In genomic region chr11:98360866-98361521, GRCm38 (mm10) we compare ENCODE assay signal across 8 mouse cellular contexts. TPM values are rescaled to one million over a fixed set of nuclear protein-coding genes. Genes with fewer than 3 reads are reported as not detected.
DNase-seq lines count a peak whose midpoint lies in the region; ATAC-seq and TF ChIP-seq lines count a peak whose summit lies in the region.

No protein-coding gene starts in this region.

- WGBS in embryonic facial prominence, embryonic 13.5 days, result 38% methylated on average over 9 of the region's 9 CpGs
- WGBS in limb, embryonic 10.5 days, result 72% methylated on average over 9 of the region's 9 CpGs
- WGBS in neural tube, embryonic 14.5 days, result 24% methylated on average over 9 of the region's 9 CpGs

- H3K27ac ChIP-seq in left cerebral cortex, adult 2 months, result peak overlapping the region; percentile 70
- H3K27ac ChIP-seq in embryonic facial prominence, embryonic 13.5 days, result no peak overlapping the region
- H3K27ac ChIP-seq in limb, embryonic 10.5 days, result peak overlapping the region; percentile 10; the same call in 1 of the 2 replicates
- peak overlapping the region; percentile 71 for H3K27ac ChIP-seq in neural tube, embryonic 14.5 days (ENCODE audit: low read depth, low read length)

- intact Hi-C loops in left cerebral cortex, adult 2 months (cut with DNase I), result no loop called here

- DNase-seq in left cerebral cortex, adult 2 months (ENCODE audit: extremely low spot score in 1 of 2, low spot score in 2 of 2), result no peak
- no peak for DNase-seq in left cerebral cortex, adult 11 months (ENCODE audit: low spot score)
- DNase-seq in limb, embryonic 10.5 days (ENCODE audit: low spot score), result no peak
- DNase-seq in urinary bladder, postnatal 36 days (ENCODE audit: low spot score in 2 of 2), result no peak
- DNase-seq in cerebellum, postnatal 14 days, result no peak
- no peak for DNase-seq in layer of hippocampus, postnatal 14 days (ENCODE audit: low spot score in 2 of 2)

- H3K9ac ChIP-seq in embryonic facial prominence, embryonic 13.5 days, result peak overlapping the region; percentile 28; the same call in 1 of the 2 replicates
- H3K9ac ChIP-seq in neural tube, embryonic 14.5 days (replicated peaks; ENCODE audit: low read depth, low read length), result 0 out of 2 replicates have a peak overlapping the region, but pooled peaks have one; percentile 21

- H3K4me1 ChIP-seq in embryonic facial prominence, embryonic 13.5 days, result peaks cover 40% of the 10 kb centered on the region
- H3K4me1 ChIP-seq in limb, embryonic 10.5 days, result peaks cover 40% of the 10 kb centered on the region
- H3K4me1 ChIP-seq in neural tube, embryonic 14.5 days (ENCODE audit: control insufficient read depth, insufficient read depth, low read length), result peaks cover 26% of the 10 kb centered on the region

- no peaks in the 10 kb centered on the region; the same call in 1 of the 2 replicates for H3K27me3 ChIP-seq in embryonic facial prominence, embryonic 13.5 days
- peaks cover 8% of the 10 kb centered on the region; the same call in 1 of the 2 replicates for H3K27me3 ChIP-seq in limb, embryonic 10.5 days (ENCODE audit: low read depth, poor library complexity, severe bottlenecking)
- no peaks in the 10 kb centered on the region for H3K27me3 ChIP-seq in neural tube, embryonic 14.5 days (ENCODE audit: control insufficient read depth, insufficient read depth, low read length)

- H3K9me3 ChIP-seq in embryonic facial prominence, embryonic 13.5 days, result no peaks in the 10 kb centered on the region
- H3K9me3 ChIP-seq in limb, embryonic 10.5 days (replicated peaks), result no peaks in the 10 kb centered on the region
- H3K9me3 ChIP-seq in neural tube, embryonic 14.5 days (ENCODE audit: control insufficient read depth, low read length), result no peaks in the 10 kb centered on the region

- no peak overlapping the region for H3K4me2 ChIP-seq in embryonic facial prominence, embryonic 13.5 days
- peak overlapping the region; percentile 4; the same call in 1 of the 2 replicates for H3K4me2 ChIP-seq in neural tube, embryonic 14.5 days (ENCODE audit: low read depth, low read length)

- ATAC-seq in embryonic facial prominence, embryonic 13.5 days (ENCODE audit: insufficient number of reproducible peaks, insufficient read depth, low FRiP score, low TSS enrichment, low read depth), result no peak
- ATAC-seq in neural tube, embryonic 14.5 days (ENCODE audit: low read depth), result no peak

- no peak for TF ChIP-seq CTCF in left cerebral cortex, adult 2 months (IDR thresholded peaks at IDR 0.05)

- no peak overlapping the region for H3K4me3 ChIP-seq in left cerebral cortex, adult 2 months
- no peak overlapping the region for H3K4me3 ChIP-seq in embryonic facial prominence, embryonic 13.5 days
- no peak overlapping the region for H3K4me3 ChIP-seq in limb, embryonic 10.5 days
- no peak overlapping the region for H3K4me3 ChIP-seq in neural tube, embryonic 14.5 days (ENCODE audit: low read depth, low read length)

- no peaks in the 10 kb centered on the region for H3K36me3 ChIP-seq in embryonic facial prominence, embryonic 13.5 days
- peaks cover 8% of the 10 kb centered on the region; the same call in 1 of the 2 replicates for H3K36me3 ChIP-seq in limb, embryonic 10.5 days
- no peaks in the 10 kb centered on the region for H3K36me3 ChIP-seq in neural tube, embryonic 14.5 days (ENCODE audit: control insufficient read depth, insufficient read depth, low read length)

RNA-seq across cellular contexts. Expression of gene Stard3, which starts 2.8 kb away (rescaled TPM):
- 10 to 100 TPM; 35.7 to 42.4 TPM for total RNA-seq in left cerebral cortex, adult 2 months (2021)
- polyA plus RNA-seq in embryonic facial prominence, embryonic 13.5 days (2015; fragmentation: Nextera tagmentation; extraction: Ambion mirVana), result 38.3 and 42.3 TPM in 2 replicates
- polyA plus RNA-seq in limb, embryonic 10.5 days (2016; fragmentation: Nextera tagmentation; extraction: Ambion mirVana), result 37.8 and 41.3 TPM in 2 replicates
- 28.0 and 35.6 TPM in 2 replicates for polyA plus RNA-seq in neural tube, embryonic 14.5 days (2014; fragmentation: Nextera tagmentation; extraction: Ambion mirVana)
- total RNA-seq in layer of hippocampus, postnatal 14 days (2021), result 10 to 100 TPM; 22.6 to 24.8 TPM

RNA-seq across cellular contexts. Expression of gene Ppp1r1b, which starts 12.8 kb away (rescaled TPM):
- total RNA-seq in left cerebral cortex, adult 2 months (2021), result 100 to 1,000 TPM; 146 to 208 TPM
- polyA plus RNA-seq in embryonic facial prominence, embryonic 13.5 days (2015; fragmentation: Nextera tagmentation; extraction: Ambion mirVana), result 1.2 and 2.0 TPM in 2 replicates
- 0.13 TPM in 2 replicates for polyA plus RNA-seq in limb, embryonic 10.5 days (2016; fragmentation: Nextera tagmentation; extraction: Ambion mirVana)
- polyA plus RNA-seq in neural tube, embryonic 14.5 days (2014; fragmentation: Nextera tagmentation; extraction: Ambion mirVana), result 1.3 and 2.4 TPM in 2 replicates
- total RNA-seq in layer of hippocampus, postnatal 14 days (2021), result 10 to 100 TPM; 33.6 to 46.7 TPM

RNA-seq across cellular contexts. Expression of gene Tcap, which starts 22.6 kb away (rescaled TPM):
- 1 to 10 TPM; 8.7 to 10.0 TPM for total RNA-seq in left cerebral cortex, adult 2 months (2021)
- 0.89 and 1.1 TPM in 2 replicates for polyA plus RNA-seq in embryonic facial prominence, embryonic 13.5 days (2015; fragmentation: Nextera tagmentation; extraction: Ambion mirVana)
- 0.16 and 0.40 TPM in 2 replicates for polyA plus RNA-seq in limb, embryonic 10.5 days (2016; fragmentation: Nextera tagmentation; extraction: Ambion mirVana)
- polyA plus RNA-seq in neural tube, embryonic 14.5 days (2014; fragmentation: Nextera tagmentation; extraction: Ambion mirVana), result 0.29 and 0.39 TPM in 2 replicates
- 1 to 10 TPM in 1 of 2 experiments, under 1 TPM in 1; 0.94 to 1.3 TPM for total RNA-seq in layer of hippocampus, postnatal 14 days (2021)

RNA-seq across cellular contexts. Expression of gene Pnmt, which starts 25.3 kb away (rescaled TPM):
- under 1 TPM in 1 of 2 experiments, not detected in 1; 0.51 TPM for total RNA-seq in left cerebral cortex, adult 2 months (2021)
- 0.45 and 1.3 TPM in 2 replicates for polyA plus RNA-seq in embryonic facial prominence, embryonic 13.5 days (2015; fragmentation: Nextera tagmentation; extraction: Ambion mirVana)
- polyA plus RNA-seq in limb, embryonic 10.5 days (2016; fragmentation: Nextera tagmentation; extraction: Ambion mirVana), result 0.61 TPM in 1 of 2 replicates, not detected in the other
- 1.8 and 2.6 TPM in 2 replicates for polyA plus RNA-seq in neural tube, embryonic 14.5 days (2014; fragmentation: Nextera tagmentation; extraction: Ambion mirVana)
- under 1 TPM; 0.28 to 0.38 TPM for total RNA-seq in layer of hippocampus, postnatal 14 days (2021)

RNA-seq across cellular contexts. Expression of gene Neurod2, which starts 31.5 kb away (rescaled TPM):
- total RNA-seq in left cerebral cortex, adult 2 months (2021), result 10 to 100 TPM; 70.2 to 76.3 TPM
- polyA plus RNA-seq in embryonic facial prominence, embryonic 13.5 days (2015; fragmentation: Nextera tagmentation; extraction: Ambion mirVana), result 0.17 and 0.48 TPM in 2 replicates
- polyA plus RNA-seq in limb, embryonic 10.5 days (2016; fragmentation: Nextera tagmentation; extraction: Ambion mirVana), result not detected in 2 replicates
- polyA plus RNA-seq in neural tube, embryonic 14.5 days (2014; fragmentation: Nextera tagmentation; extraction: Ambion mirVana), result 25.3 and 25.5 TPM in 2 replicates
- total RNA-seq in layer of hippocampus, postnatal 14 days (2021), result 100 to 1,000 TPM; 113 to 124 TPM
